Mouse (Mus musculus) kidney, embryonic 14.5 days (tissue): ENCODE results near the gene Flt1. TPM values are rescaled to one million over a fixed set of nuclear protein-coding genes. Genes with fewer than 3 reads are reported as not detected.
A peak's percentile ranks its signal among the peaks of the same experiment; 100 is the strongest.

ENCODE experiments used
- ATAC-seq: fragments of 200-750 bp; cut with Nextera tagmentation; 2 replicates; pipeline ENCODE4 v1.8.0; 2017; ENCODE audit warnings: moderate number of reproducible peaks, mild to moderate bottlenecking, moderate TSS enrichment, moderate library complexity; ENCODE audit not compliant: low FRiP score, low TSS enrichment
- H3K27ac ChIP-seq: fragments of 300-500 bp; sonication (generic); 2 replicates; pipeline ENCODE4 v1.5.1; 2014; ENCODE audit warnings: low read depth, mild to moderate bottlenecking, low read length, moderate library complexity, mixed read lengths
- H3K27me3 ChIP-seq: fragments of 300-500 bp; sonication (generic); 2 replicates; pipeline ENCODE4 v1.6.1; 2014; ENCODE audit warnings: mild to moderate bottlenecking, low read length; ENCODE audit not compliant: control insufficient read depth, insufficient read depth
- H3K36me3 ChIP-seq: fragments of 300-500 bp; sonication (generic); 2 replicates; pipeline ENCODE4 v1.6.1; 2014; ENCODE audit warnings: low read length, mixed read lengths; ENCODE audit not compliant: control insufficient read depth, insufficient read depth
- H3K4me1 ChIP-seq: fragments of 300-500 bp; sonication (generic); 2 replicates; pipeline ENCODE4 v1.6.1; 2014; ENCODE audit warnings: low read length, mixed read lengths; ENCODE audit not compliant: control insufficient read depth, insufficient read depth
- H3K4me2 ChIP-seq: fragments of 300-500 bp; sonication (generic); replicated peaks from 2 replicates; pipeline ENCODE4 v1.6.1; 2014; ENCODE audit warnings: low read depth, mild to moderate bottlenecking, low read length
- H3K4me3 ChIP-seq: fragments of 300-500 bp; sonication (generic); 2 replicates; pipeline ENCODE4 v1.5.1; 2014; ENCODE audit warnings: mild to moderate bottlenecking, low read length
- H3K9ac ChIP-seq: fragments of 300-500 bp; sonication (generic); 2 replicates; pipeline ENCODE4 v1.6.1; 2014; ENCODE audit warnings: low read depth, mild to moderate bottlenecking, low read length, moderate library complexity
- H3K9me3 ChIP-seq: fragments of 300-500 bp; sonication (generic); 2 replicates; pipeline ENCODE4 v1.6.1; 2016; ENCODE audit warnings: low read length; ENCODE audit not compliant: control insufficient read depth
- WGBS: fragments of 180-500 bp; shearing (Covaris S2); extraction: QIAGEN DNeasy Blood & Tissue Kit; methylation state at CpG from one replicate; pipeline ENCODE4 v1.1.7; 2014; 5-methylcytosine and 5-hydroxymethylcytosine counted together
- polyA plus RNA-seq: library from polyadenylated mRNA; unstranded; fragments of >200 nt; fragmentation: Nextera tagmentation; extraction: Ambion mirVana; gene quantifications from 2 replicates; pipeline ENCODE4 v1.2.1, GENCODE M21; 2014

Flt1 gene
- polyA plus RNA-seq, 1 experiment from 2014 or later, result 20.0 TPM

DNA sequence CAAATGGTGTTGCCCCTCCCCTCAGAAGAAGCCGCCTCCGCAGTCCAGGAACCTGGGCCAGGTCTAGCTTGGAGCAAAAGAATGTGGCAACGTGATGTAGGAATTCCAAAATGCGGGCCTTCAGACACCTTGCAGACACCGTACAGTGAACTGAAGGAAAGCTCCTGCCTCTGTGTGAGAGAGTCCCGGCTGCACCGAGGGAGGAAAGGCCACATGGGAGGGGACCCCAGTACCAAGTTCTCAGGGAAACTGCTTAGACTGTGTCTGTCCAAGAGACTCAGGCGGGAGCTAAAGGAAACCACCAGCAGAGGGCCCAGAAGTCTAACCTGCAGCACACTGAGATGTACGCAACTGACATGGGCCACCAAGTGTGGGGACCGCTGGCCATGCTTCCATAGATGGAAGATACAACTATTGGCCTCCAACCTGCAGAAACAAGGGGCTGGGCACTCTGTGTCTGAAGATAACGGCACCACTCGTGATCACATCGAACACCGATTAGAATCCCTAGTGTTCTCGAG, 9.1 kb downstream of the Flt1 start:
- no peak overlapping the region for H3K9ac ChIP-seq
- 70% methylated on average over 15 of the region's 15 CpGs for WGBS
- H3K9me3 ChIP-seq, result no peaks in the 10 kb centered on the region
- peaks cover 49% of the 10 kb centered on the region for H3K27me3 ChIP-seq
- H3K4me2 ChIP-seq, result no peak overlapping the region
- H3K27ac ChIP-seq, result no peak overlapping the region
- H3K4me1 ChIP-seq, result no peaks in the 10 kb centered on the region
- no peak overlapping the region for H3K4me3 ChIP-seq
- ATAC-seq, result no peak
- no peaks in the 10 kb centered on the region for H3K36me3 ChIP-seq

DNA sequence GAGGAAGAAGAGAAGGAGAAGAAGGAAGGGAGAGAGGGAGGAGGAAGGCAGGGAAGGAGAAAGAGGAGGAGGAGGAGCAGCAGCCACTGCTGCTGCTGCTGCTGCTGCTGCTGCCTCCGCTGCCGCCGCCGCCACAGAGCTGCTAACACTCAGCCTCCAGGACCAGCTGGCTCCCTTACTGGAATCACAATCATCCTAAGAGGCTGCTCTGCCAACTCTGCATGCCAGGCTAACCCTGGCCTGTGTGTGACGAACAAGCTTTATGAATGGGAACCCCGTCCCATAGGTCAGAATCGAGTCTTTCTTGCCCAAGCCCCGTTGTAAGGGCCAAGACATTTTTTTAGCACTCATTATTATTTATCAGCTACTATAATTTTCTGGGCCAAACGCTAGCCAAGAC, 9.5 kb downstream of the Flt1 start:
- Histone ChIP-seq H3K36me3 (no peaks in the 10 kb centered on the region), H3K4me1 (no peaks in the 10 kb centered on the region), H3K27me3 (peaks cover 45% of the 10 kb centered on the region), H3K9ac (no peak overlapping the region), H3K4me2 (no peak overlapping the region), H3K4me3 (no peak overlapping the region), H3K27ac (no peak overlapping the region), H3K9me3 (no peaks in the 10 kb centered on the region)
- 78% methylated on average over 9 of the region's 9 CpGs for WGBS
- no peak for ATAC-seq

DNA sequence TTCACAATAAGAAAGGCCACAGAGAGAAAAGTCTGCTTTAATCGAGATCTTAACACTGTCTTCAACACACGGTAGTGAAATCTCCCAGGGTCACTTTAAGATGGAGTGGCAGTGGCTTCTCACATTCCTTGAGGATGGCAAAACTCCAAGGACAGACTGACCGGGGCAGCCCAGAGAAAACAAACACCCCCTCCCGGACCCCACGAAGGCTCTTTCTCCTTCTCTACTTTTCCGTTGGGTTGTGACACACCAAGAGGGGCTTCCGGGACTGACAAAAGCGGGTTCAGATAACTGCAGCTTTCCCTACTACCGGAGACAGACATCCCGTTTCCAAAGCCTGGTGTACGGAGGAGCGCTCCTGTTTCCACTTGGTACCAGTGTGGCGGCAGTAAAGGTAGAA, 10.4 kb downstream of the Flt1 start:
- Histone ChIP-seq H3K9me3 (no peaks in the 10 kb centered on the region), H3K9ac (no peak overlapping the region), H3K27me3 (peaks cover 36% of the 10 kb centered on the region; the same call in 1 of the 2 replicates), H3K36me3 (no peaks in the 10 kb centered on the region), H3K27ac (no peak overlapping the region), H3K4me3 (no peak overlapping the region), H3K4me1 (no peaks in the 10 kb centered on the region), H3K4me2 (no peak overlapping the region)
- no peak for ATAC-seq
- 58% methylated on average over 13 of the region's 13 CpGs for WGBS

DNA sequence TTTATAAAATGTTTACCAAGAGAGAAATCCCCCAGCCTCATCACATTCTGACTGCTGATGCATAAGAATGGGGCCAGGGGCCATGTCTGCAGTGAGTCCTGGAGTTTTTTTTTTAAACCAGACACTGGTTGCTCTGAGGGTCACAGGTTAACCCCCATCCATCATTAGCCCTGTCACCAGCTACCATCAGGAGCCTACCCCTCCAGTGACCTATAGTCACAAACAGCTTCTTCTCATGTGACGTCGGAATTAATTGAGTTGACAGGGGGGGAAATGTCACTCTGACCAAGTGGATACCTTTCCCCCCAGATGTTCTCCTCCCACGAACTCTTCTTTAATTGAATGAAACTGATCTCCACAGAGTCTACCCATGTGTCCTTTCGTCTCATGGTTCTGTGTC, 17.3 kb downstream of the Flt1 start:
- peak; percentile 68 for ATAC-seq
- peaks cover 5% of the 10 kb centered on the region for H3K9me3 ChIP-seq

DNA sequence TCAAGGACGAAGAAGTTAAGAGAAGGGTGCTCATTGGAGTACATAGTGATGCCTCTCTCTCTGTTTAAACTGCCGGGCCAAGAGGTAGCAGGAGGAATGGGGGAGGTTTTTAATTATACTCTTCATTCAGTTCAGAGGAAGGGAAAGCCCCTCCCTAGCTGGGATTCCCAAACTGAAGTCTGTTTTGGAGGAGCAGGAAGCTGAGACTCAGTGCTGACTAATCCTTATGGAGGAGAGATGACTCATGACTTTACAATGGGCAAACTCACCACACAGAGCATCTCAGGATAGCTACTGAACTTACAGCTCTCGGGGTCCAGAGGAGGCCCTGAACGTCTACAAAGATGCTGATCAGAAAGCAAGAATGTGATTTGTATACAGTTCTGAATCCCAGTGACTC, 18.3 kb downstream of the Flt1 start:
- ATAC-seq, result no peak
- Histone ChIP-seq H3K4me1 (no peaks in the 10 kb centered on the region), H3K27ac (no peak overlapping the region), H3K9ac (no peak overlapping the region), H3K4me3 (no peak overlapping the region), H3K9me3 (peaks cover 5% of the 10 kb centered on the region), H3K4me2 (no peak overlapping the region), H3K36me3 (no peaks in the 10 kb centered on the region), H3K27me3 (peaks cover 4% of the 10 kb centered on the region; the same call in 1 of the 2 replicates)
- WGBS, result 25% methylated on average over 4 of the region's 4 CpGs

More for the DNA sequence above, 17.3 kb downstream of the Flt1 start:
- no peak overlapping the region for H3K27ac ChIP-seq
- no peak overlapping the region for H3K9ac ChIP-seq
- H3K4me2 ChIP-seq, result no peak overlapping the region
- WGBS, result 17% methylated on average over 4 of the region's 4 CpGs
- H3K27me3 ChIP-seq, result peaks cover 7% of the 10 kb centered on the region; the same call in 1 of the 2 replicates
- H3K4me3 ChIP-seq, result no peak overlapping the region
- H3K36me3 ChIP-seq, result no peaks in the 10 kb centered on the region
- H3K4me1 ChIP-seq, result no peaks in the 10 kb centered on the region

DNA sequence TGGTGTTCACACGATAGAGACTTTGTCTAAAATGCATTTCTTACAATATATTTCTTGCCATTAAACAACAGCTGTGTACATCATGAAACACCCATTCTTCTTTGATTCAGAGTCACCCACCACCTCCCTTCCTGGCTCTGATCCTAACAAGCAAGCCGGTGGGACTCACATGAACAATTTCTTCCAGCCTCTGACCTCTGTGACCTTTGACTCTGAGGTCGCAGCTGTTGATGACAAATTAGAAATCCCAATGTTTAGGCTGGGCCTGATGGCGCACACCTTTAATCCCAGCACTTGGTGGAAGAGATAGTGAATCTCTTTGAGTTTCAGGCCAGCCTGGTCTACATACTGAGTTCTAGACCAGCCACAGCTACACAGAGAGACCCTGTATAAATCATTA, 20.9 kb downstream of the Flt1 start:
- WGBS, result 58% methylated on average over 4 of the region's 4 CpGs
- Histone ChIP-seq H3K9me3 (peaks cover 5% of the 10 kb centered on the region), H3K27me3 (peaks cover 5% of the 10 kb centered on the region), H3K4me1 (no peaks in the 10 kb centered on the region), H3K9ac (no peak overlapping the region), H3K4me3 (no peak overlapping the region), H3K27ac (no peak overlapping the region), H3K4me2 (no peak overlapping the region), H3K36me3 (no peaks in the 10 kb centered on the region)
- no peak for ATAC-seq

DNA sequence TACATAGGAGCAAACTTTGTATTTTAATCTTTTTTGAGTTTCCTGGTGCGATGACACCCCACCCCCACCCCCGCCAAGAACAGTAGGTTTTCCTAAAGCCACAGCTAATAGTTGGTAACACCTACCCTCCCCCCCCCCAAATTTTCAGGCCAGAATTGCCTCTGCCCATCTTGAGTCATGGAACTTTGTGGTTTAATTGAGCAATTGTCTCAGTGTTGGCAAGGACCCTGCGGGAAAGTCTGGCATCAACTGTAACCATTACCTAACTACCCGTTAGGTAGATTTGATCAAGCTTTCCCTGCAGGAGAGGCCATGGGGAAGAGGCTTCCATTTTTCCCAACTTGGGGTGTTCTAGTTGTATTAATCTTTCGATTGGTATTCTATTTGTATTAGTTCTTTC, 23.4 kb downstream of the Flt1 start:
- WGBS, result 86% methylated on average over 5 of the region's 5 CpGs
- no peak for ATAC-seq

DNA sequence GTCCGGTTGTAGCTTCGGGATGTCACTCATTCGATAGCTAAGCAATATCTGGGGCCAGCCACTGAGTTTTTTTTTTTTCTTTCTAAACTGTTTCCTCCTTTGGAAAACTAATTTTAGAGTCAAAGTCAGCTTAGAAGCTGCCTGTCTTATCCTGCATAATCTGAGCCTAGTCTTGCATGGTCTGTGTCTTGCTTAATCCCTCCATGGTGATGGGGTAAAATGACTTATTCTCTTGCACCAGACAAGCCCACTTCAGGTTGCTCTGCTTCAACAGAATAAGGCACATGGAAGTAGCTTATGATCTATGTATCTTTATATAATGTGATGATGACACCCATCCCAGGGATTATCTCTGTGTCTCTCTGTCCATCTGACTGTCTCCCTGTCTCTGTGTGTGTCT, 24.8 kb downstream of the Flt1 start:
- ATAC-seq, result no peak
- Histone ChIP-seq H3K27me3 (peaks cover 8% of the 10 kb centered on the region), H3K36me3 (no peaks in the 10 kb centered on the region), H3K9ac (no peak overlapping the region), H3K27ac (no peak overlapping the region), H3K4me3 (no peak overlapping the region), H3K4me2 (no peak overlapping the region), H3K9me3 (no peaks in the 10 kb centered on the region), H3K4me1 (no peaks in the 10 kb centered on the region)
- WGBS, result 94% methylated on average over 3 of the region's 3 CpGs

More for the DNA sequence above, 23.4 kb downstream of the Flt1 start:
- Histone ChIP-seq H3K4me2 (no peak overlapping the region), H3K36me3 (no peaks in the 10 kb centered on the region), H3K27ac (no peak overlapping the region), H3K4me3 (no peak overlapping the region), H3K9ac (no peak overlapping the region), H3K27me3 (peaks cover 5% of the 10 kb centered on the region), H3K4me1 (no peaks in the 10 kb centered on the region), H3K9me3 (no peaks in the 10 kb centered on the region)

DNA sequence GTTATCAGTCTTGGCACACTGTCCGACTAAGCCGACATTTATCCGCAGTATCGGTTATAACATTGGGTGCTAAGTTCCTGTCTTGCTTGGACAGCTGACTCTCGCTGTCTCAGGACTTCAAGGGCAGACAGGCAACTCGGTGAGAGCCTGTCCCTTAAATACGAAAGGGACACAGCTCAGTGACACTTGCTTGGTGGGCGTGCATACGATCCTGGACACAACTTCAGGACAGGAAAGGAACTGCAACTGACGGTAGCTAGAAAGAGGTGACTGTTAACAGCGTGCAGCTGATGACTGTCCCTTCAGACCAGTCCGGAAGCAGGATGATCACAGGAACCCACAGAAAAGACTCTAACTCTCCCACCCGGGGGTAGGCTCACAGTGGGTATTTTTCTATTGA, 27.8 kb downstream of the Flt1 start:
- Histone ChIP-seq H3K27ac (no peak overlapping the region), H3K4me1 (no peaks in the 10 kb centered on the region), H3K4me2 (peak overlapping the region; percentile 34), H3K27me3 (peaks cover 6% of the 10 kb centered on the region), H3K9ac (no peak overlapping the region), H3K4me3 (no peak overlapping the region; the same call in 1 of the 2 replicates), H3K9me3 (no peaks in the 10 kb centered on the region), H3K36me3 (no peaks in the 10 kb centered on the region)
- peak; percentile 39; the same call in 1 of the 2 replicates for ATAC-seq
- WGBS, result 31% methylated on average over 13 of the region's 13 CpGs
